Mouse (Mus musculus): ENCODE measurements around the gene Mif.

DNA sequence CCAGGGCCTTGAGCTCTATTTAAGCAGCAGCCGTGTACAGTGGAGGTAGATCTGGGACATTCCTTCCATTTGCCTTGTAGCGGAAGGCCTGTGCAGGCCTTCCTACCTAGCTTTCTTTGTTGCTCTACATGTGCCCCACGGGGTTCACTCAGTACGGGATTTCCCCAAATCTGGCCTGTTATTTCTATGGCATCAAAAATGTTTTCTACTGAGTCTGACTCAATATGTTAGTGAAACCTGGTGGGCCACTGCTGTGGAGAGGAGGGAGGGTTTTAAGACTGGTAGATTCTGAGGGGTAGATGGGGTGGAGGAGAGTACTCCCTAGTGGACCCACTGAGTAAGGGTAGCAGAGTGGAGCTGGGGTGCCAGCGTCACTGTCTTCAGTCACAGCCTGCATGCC, 35.7 kb upstream of the Mif start:
- TF ChIP-seq CTCF (IDR thresholded peaks at IDR 0.05; ENCODE audit: borderline replicate concordance, insufficient read depth, low read length) = no peak
- TF ChIP-seq POLR2A (IDR thresholded peaks at IDR 0.05; ENCODE audit: low read depth, low read length) = no peak

Data from embryonic fibroblast, embryonic 13.5 days (primary cell).